Mouse (Mus musculus): Measurements from ENCODE around the gene Lrrc74b. TPM values are rescaled to one million over a fixed set of nuclear protein-coding genes. Genes with fewer than 3 reads are reported as not detected.

Gene Lrrc74b
- polyA plus RNA-seq, 1 experiment: 0.31 TPM

GRCm38 (mm10) chr16:17576825-17577215, 15.8 kb upstream of the Lrrc74b start:
- Histone ChIP-seq H3K4me3 (ENCODE audit: control insufficient read depth, low read depth, low read length) (peak overlapping the region; percentile 90), H3K4me1 (ENCODE audit: control insufficient read depth, insufficient read depth, low read length) (peaks cover 10% of the 10 kb centered on the region), H3K27ac (ENCODE audit: control insufficient read depth, insufficient read depth, low read depth, low read length) (peak overlapping the region; percentile 10; the same call in 1 of the 2 replicates), H3K27me3 (ENCODE audit: control insufficient read depth, insufficient read depth, low read length) (no peaks in the 10 kb centered on the region), H3K36me3 (ENCODE audit: control insufficient read depth, insufficient read depth, low read length) (no peaks in the 10 kb centered on the region)
- TF ChIP-seq POLR2A (IDR thresholded peaks at IDR 0.05; ENCODE audit: control insufficient read depth, low read depth, low read length) (no peak), CTCF (IDR thresholded peaks at IDR 0.05; ENCODE audit: control insufficient read depth, insufficient read depth, insufficient replicate concordance, low read depth, low read length) (no peak)

- H3K36me3 ChIP-seq (ENCODE audit: control insufficient read depth, insufficient read depth, low read length): no peaks in the 10 kb centered on the region
- H3K4me1 ChIP-seq (ENCODE audit: control insufficient read depth, insufficient read depth, low read length): peaks cover 10% of the 10 kb centered on the region
- H3K27me3 ChIP-seq (ENCODE audit: control insufficient read depth, insufficient read depth, low read length): no peaks in the 10 kb centered on the region
- peak overlapping the region; percentile 78 for H3K27ac ChIP-seq (ENCODE audit: control insufficient read depth, insufficient read depth, low read depth, low read length)
- TF ChIP-seq POLR2A (IDR thresholded peaks at IDR 0.05; ENCODE audit: control insufficient read depth, low read depth, low read length) (peak; percentile 44; the same call in 1 of the 2 replicates), CTCF (IDR thresholded peaks at IDR 0.05; ENCODE audit: control insufficient read depth, insufficient read depth, insufficient replicate concordance, low read depth, low read length) (no peak)
- peak overlapping the region; percentile 90 for H3K4me3 ChIP-seq (ENCODE audit: control insufficient read depth, low read depth, low read length)
Measured at GRCm38 (mm10) chr16:17575870-17576824, 15.1 kb upstream of the Lrrc74b start.

- no peaks in the 10 kb centered on the region for H3K27me3 ChIP-seq (ENCODE audit: control insufficient read depth, insufficient read depth, low read length)
- H3K36me3 ChIP-seq (ENCODE audit: control insufficient read depth, insufficient read depth, low read length): no peaks in the 10 kb centered on the region
- TF ChIP-seq CTCF (IDR thresholded peaks at IDR 0.05; ENCODE audit: control insufficient read depth, insufficient read depth, insufficient replicate concordance, low read depth, low read length): peak; percentile 30; the same call in 1 of the 2 replicates
- TF ChIP-seq POLR2A (IDR thresholded peaks at IDR 0.05; ENCODE audit: control insufficient read depth, low read depth, low read length): no peak
Measured at GRCm38 (mm10) chr16:17566186-17566585, 5.1 kb upstream of the Lrrc74b start.

GRCm38 (mm10) chr16:17564771-17565170, 3.7 kb upstream of the Lrrc74b start:
- Histone ChIP-seq H3K27me3 (ENCODE audit: control insufficient read depth, insufficient read depth, low read length) (no peaks in the 10 kb centered on the region), H3K4me3 (ENCODE audit: control insufficient read depth, low read depth, low read length) (no peak overlapping the region), H3K4me1 (ENCODE audit: control insufficient read depth, insufficient read depth, low read length) (peaks cover 16% of the 10 kb centered on the region), H3K36me3 (ENCODE audit: control insufficient read depth, insufficient read depth, low read length) (no peaks in the 10 kb centered on the region), H3K27ac (ENCODE audit: control insufficient read depth, insufficient read depth, low read depth, low read length) (no peak overlapping the region)
- TF ChIP-seq CTCF (IDR thresholded peaks at IDR 0.05; ENCODE audit: control insufficient read depth, insufficient read depth, insufficient replicate concordance, low read depth, low read length) (no peak), POLR2A (IDR thresholded peaks at IDR 0.05; ENCODE audit: control insufficient read depth, low read depth, low read length) (no peak)

More at GRCm38 (mm10) chr16:17566186-17566585, 5.1 kb upstream of the Lrrc74b start:
- Histone ChIP-seq H3K4me1 (ENCODE audit: control insufficient read depth, insufficient read depth, low read length) (peaks cover 11% of the 10 kb centered on the region), H3K4me3 (ENCODE audit: control insufficient read depth, low read depth, low read length) (no peak overlapping the region), H3K27ac (ENCODE audit: control insufficient read depth, insufficient read depth, low read depth, low read length) (no peak overlapping the region)

- H3K4me3 ChIP-seq (ENCODE audit: control insufficient read depth, low read depth, low read length): no peak overlapping the region
- no peak for TF ChIP-seq CTCF (IDR thresholded peaks at IDR 0.05; ENCODE audit: control insufficient read depth, insufficient read depth, insufficient replicate concordance, low read depth, low read length)
- no peak for TF ChIP-seq POLR2A (IDR thresholded peaks at IDR 0.05; ENCODE audit: control insufficient read depth, low read depth, low read length)
- no peak overlapping the region for H3K27ac ChIP-seq (ENCODE audit: control insufficient read depth, insufficient read depth, low read depth, low read length)
- H3K4me1 ChIP-seq (ENCODE audit: control insufficient read depth, insufficient read depth, low read length): peaks cover 16% of the 10 kb centered on the region
- H3K36me3 ChIP-seq (ENCODE audit: control insufficient read depth, insufficient read depth, low read length): no peaks in the 10 kb centered on the region
- H3K27me3 ChIP-seq (ENCODE audit: control insufficient read depth, insufficient read depth, low read length): no peaks in the 10 kb centered on the region
Measured at GRCm38 (mm10) chr16:17564221-17564620, 3.2 kb upstream of the Lrrc74b start.

GRCm38 (mm10) chr16:17563580-17563979, 2.5 kb upstream of the Lrrc74b start:
- TF ChIP-seq POLR2A (IDR thresholded peaks at IDR 0.05; ENCODE audit: control insufficient read depth, low read depth, low read length) (no peak), CTCF (IDR thresholded peaks at IDR 0.05; ENCODE audit: control insufficient read depth, insufficient read depth, insufficient replicate concordance, low read depth, low read length) (no peak)
- Histone ChIP-seq H3K36me3 (ENCODE audit: control insufficient read depth, insufficient read depth, low read length) (no peaks in the 10 kb centered on the region), H3K27me3 (ENCODE audit: control insufficient read depth, insufficient read depth, low read length) (no peaks in the 10 kb centered on the region), H3K27ac (ENCODE audit: control insufficient read depth, insufficient read depth, low read depth, low read length) (no peak overlapping the region), H3K4me3 (ENCODE audit: control insufficient read depth, low read depth, low read length) (no peak overlapping the region), H3K4me1 (ENCODE audit: control insufficient read depth, insufficient read depth, low read length) (peaks cover 16% of the 10 kb centered on the region)

GRCm38 (mm10) chr16:17561751-17562208, 733 bp upstream of the Lrrc74b start, which contains the start of gene P2rx6:
Gene P2rx6 (plus strand): TSS chr16:17561885.
- H3K4me1 ChIP-seq (ENCODE audit: control insufficient read depth, insufficient read depth, low read length): peaks cover 16% of the 10 kb centered on the region
- 0 out of 2 replicates have a peak, but pooled peaks have one; percentile 23 for TF ChIP-seq POLR2A (IDR thresholded peaks at IDR 0.05; ENCODE audit: control insufficient read depth, low read depth, low read length)
- TF ChIP-seq CTCF (IDR thresholded peaks at IDR 0.05; ENCODE audit: control insufficient read depth, insufficient read depth, insufficient replicate concordance, low read depth, low read length): no peak
- H3K4me3 ChIP-seq (ENCODE audit: control insufficient read depth, low read depth, low read length): peak within 1 kb of the TSS; percentile 51
- no peaks in the 10 kb centered on the region for H3K27me3 ChIP-seq (ENCODE audit: control insufficient read depth, insufficient read depth, low read length)
- H3K36me3 ChIP-seq (ENCODE audit: control insufficient read depth, insufficient read depth, low read length): no peaks in the 10 kb centered on the region
- no peak within 1 kb of the TSS; the same call in 1 of the 2 replicates for H3K27ac ChIP-seq (ENCODE audit: control insufficient read depth, insufficient read depth, low read depth, low read length)
